In genomic region chr4:92827831-92828230, GRCm38 (mm10) we compare ENCODE assay signal across 25 mouse cellular contexts.
DNase-seq lines count a peak whose midpoint lies in the region; ATAC-seq and TF ChIP-seq lines count a peak whose summit lies in the region.
"Had no signal": no experiment of that assay in that cellular context is flagged by ENCODE, and none has a peak within 500 bp of the region (broad histone marks: within the 10 kb centered on the region; RNA-seq: fewer than 3 reads in every experiment).

No protein-coding gene starts in this region.

- TF ChIP-seq EP300 in liver, postnatal 0 days (IDR thresholded peaks at IDR 0.05; ENCODE audit: low read depth): no peak

- no peaks in the 10 kb centered on the region for H3K79me2 ChIP-seq in liver, adult 2 months (ENCODE audit: control insufficient read depth, insufficient read depth, low read length)

- no peaks in the 10 kb centered on the region for H3K27me3 ChIP-seq in liver, adult 2 months (ENCODE audit: control insufficient read depth, insufficient read depth, low read length)
- H3K27me3 ChIP-seq in liver, postnatal 0 days (ENCODE audit: insufficient read depth, low read length): no peaks in the 10 kb centered on the region
- H3K27me3 ChIP-seq: limb, embryonic 13.5 days; liver, embryonic 12.5 days; neural tube, embryonic 15.5 days; Patski had no signal

- no peak overlapping the region for H3K27ac ChIP-seq in liver, adult 2 months (replicated peaks; ENCODE audit: insufficient read depth, low read depth, low read length)
- no peak overlapping the region for H3K27ac ChIP-seq in liver, postnatal 0 days (ENCODE audit: low read depth)
- H3K27ac ChIP-seq: hindbrain, postnatal 0 days; limb, embryonic 13.5 days; liver, embryonic 12.5 days; neural tube, embryonic 15.5 days had no signal

- H3K4me2 ChIP-seq in liver, postnatal 0 days (ENCODE audit: low read depth, low read length): no peak overlapping the region
- H3K4me2 ChIP-seq: limb, embryonic 13.5 days; liver, embryonic 12.5 days; neural tube, embryonic 15.5 days had no signal

- H3K9me3 ChIP-seq in liver, postnatal 0 days (ENCODE audit: low read length): no peaks in the 10 kb centered on the region
- H3K9me3 ChIP-seq: limb, embryonic 13.5 days; liver, embryonic 12.5 days; neural tube, embryonic 15.5 days had no signal

- TF ChIP-seq CTCF in liver, adult 2 months (IDR thresholded peaks at IDR 0.05; ENCODE audit: low read depth, low read length): no peak
- TF ChIP-seq CTCF in liver, postnatal 0 days (IDR thresholded peaks at IDR 0.05; ENCODE audit: low read depth): no peak

- H3K9ac ChIP-seq in liver, adult 2 months (ENCODE audit: low read depth, low read length): no peak overlapping the region
- H3K9ac ChIP-seq in liver, postnatal 0 days (replicated peaks): no peak overlapping the region
- H3K9ac ChIP-seq: limb, embryonic 13.5 days; liver, embryonic 12.5 days; neural tube, embryonic 15.5 days had no signal

- TF ChIP-seq POLR2A in liver, adult 2 months (IDR thresholded peaks at IDR 0.05; ENCODE audit: extremely low read depth, insufficient read depth, low read length): no peak

- H3K4me3 ChIP-seq in liver, adult 2 months (ENCODE audit: insufficient read depth, low read depth, low read length): no peak overlapping the region
- no peak overlapping the region for H3K4me3 ChIP-seq in liver, postnatal 0 days (ENCODE audit: low read depth, low read length)
- H3K4me3 ChIP-seq: erythroblast, embryonic 14.5 days; limb, embryonic 13.5 days; liver, embryonic 12.5 days; neural tube, embryonic 15.5 days had no signal

- peak; percentile 2 to 27 for DNase-seq in cerebellum, postnatal 14 days
- DNase-seq in cerebellum, postnatal 25 days: no peak
- DNase-seq in liver, adult 2 months (ENCODE audit: extremely low read depth, low read depth, low spot score): peak; percentile 93
- DNase-seq in liver, postnatal 0 days: no peak
- peak; percentile 18 for DNase-seq in kidney, postnatal 10 days
- peak; percentile 7 for DNase-seq in yolk sac, embryonic 10.5 days (ENCODE audit: low spot score)
- DNase-seq in adrenal gland, postnatal 10 days: no peak
- no peak for DNase-seq in adrenal gland, adult 18-20 months (ENCODE audit: low spot score in 2 of 2)
- DNase-seq: cerebellum, adult 8-10 months; gastrocnemius, postnatal 14 days; lung, adult 18-20 months; lung, postnatal 4 days; midbrain, embryonic 14.5 days; retina, postnatal 1 day; right cerebral cortex, postnatal 25 days; spleen, adult 18-20 months; thymus, postnatal 14 days had no signal

- H3K36me3 ChIP-seq in liver, adult 2 months (ENCODE audit: control insufficient read depth, insufficient read depth, low read length): no peaks in the 10 kb centered on the region
- no peaks in the 10 kb centered on the region for H3K36me3 ChIP-seq in liver, postnatal 0 days (replicated peaks; ENCODE audit: insufficient read depth, low read length)
- H3K36me3 ChIP-seq: limb, embryonic 13.5 days; liver, embryonic 12.5 days; neural tube, embryonic 15.5 days had no signal

- H3K4me1 ChIP-seq in liver, adult 2 months (ENCODE audit: control insufficient read depth, insufficient read depth, low read length): no peaks in the 10 kb centered on the region; the same call in 1 of the 2 replicates
- no peaks in the 10 kb centered on the region for H3K4me1 ChIP-seq in liver, postnatal 0 days (ENCODE audit: insufficient read depth)
- H3K4me1 ChIP-seq: limb, embryonic 13.5 days; liver, embryonic 12.5 days; neural tube, embryonic 15.5 days had no signal

- ATAC-seq in liver, postnatal 0 days: no peak
- ATAC-seq: forebrain, embryonic 16.5 days; hindbrain, postnatal 0 days; liver, embryonic 12.5 days; lung, postnatal 0 days; Patski had no signal

Comparison
In these comparisons a context has a peak if more than half of its experiments do, and no peak if none do; other contexts are left out.
1. DNase-seq: peak in cerebellum, postnatal 14 days (2 of 2), liver, adult 2 months (single experiment), kidney, postnatal 10 days (single experiment) and yolk sac, embryonic 10.5 days (single experiment); none in cerebellum, postnatal 25 days (0 of 2), liver, postnatal 0 days (single experiment), adrenal gland, postnatal 10 days (single experiment) and adrenal gland, adult 18-20 months (0 of 2).